Mouse (Mus musculus) cortical plate, adult 2 months (tissue): ENCODE measurements at regions not wholly inside any gene's neighbourhood (a gene's known extent, or its start where the extent isn't known, plus 50 kb on each side); places are given as distances from the start of the nearest gene placed in this dataset.

Experiments
- CTCF ChIP-seq: fragments of 200-500 bp; IDR thresholded peaks from 2 replicates; pipeline ENCODE4 v1.5.1; 2011; ENCODE audit warnings: mild to moderate bottlenecking, control low read depth, low read length; ENCODE audit not compliant: insufficient read depth; ENCODE audit errors: extremely low read depth
- POLR2A ChIP-seq: fragments of 200-500 bp; IDR thresholded peaks from 2 replicates; pipeline ENCODE4 v1.6.1; 2011; ENCODE audit warnings: mild to moderate bottlenecking, low read length, control low read depth; ENCODE audit not compliant: insufficient read depth; ENCODE audit errors: extremely low read depth

GRCm38 (mm10) chr13:71274139-71274538, 432.5 kb upstream of the Adamts16 start:
- TF ChIP-seq CTCF, result no peak
- no peak for TF ChIP-seq POLR2A
